Mouse (Mus musculus): ENCODE results near the gene Arl10.

Gene Arl10

GRCm38 (mm10) chr13:54574854-54575481 is at the start of gene Arl10:
Arl10 (plus strand) TSS chr13:54575015.
- peak; percentile 82 for DNase-seq (ENCODE audit: low read depth, low spot score)

DNA sequence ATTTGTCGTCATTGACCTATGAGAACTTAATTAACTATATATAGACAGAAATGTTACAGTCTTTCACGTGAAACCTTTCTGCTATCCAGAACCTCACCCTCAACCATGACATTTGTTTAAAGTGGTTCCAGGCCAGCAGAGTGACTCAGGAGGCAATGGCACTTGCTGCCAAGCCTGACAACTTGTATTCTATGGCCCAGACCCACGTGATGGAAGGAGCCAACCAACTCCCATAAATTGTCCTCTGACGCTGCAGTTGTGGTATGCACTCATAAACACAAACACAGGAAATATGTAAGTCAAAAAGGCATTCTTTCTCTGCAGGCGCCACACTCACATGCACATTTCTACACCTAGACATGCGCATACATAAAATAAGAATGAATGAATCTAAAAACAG is 47.7 kb upstream of the Arl10 start:
- DNase-seq (ENCODE audit: low read depth, low spot score): no peak

- DNase-seq (ENCODE audit: low read depth, low spot score): no peak
Observed at GRCm38 (mm10) chr13:54532134-54532533, 42.7 kb upstream of the Arl10 start.

DNA sequence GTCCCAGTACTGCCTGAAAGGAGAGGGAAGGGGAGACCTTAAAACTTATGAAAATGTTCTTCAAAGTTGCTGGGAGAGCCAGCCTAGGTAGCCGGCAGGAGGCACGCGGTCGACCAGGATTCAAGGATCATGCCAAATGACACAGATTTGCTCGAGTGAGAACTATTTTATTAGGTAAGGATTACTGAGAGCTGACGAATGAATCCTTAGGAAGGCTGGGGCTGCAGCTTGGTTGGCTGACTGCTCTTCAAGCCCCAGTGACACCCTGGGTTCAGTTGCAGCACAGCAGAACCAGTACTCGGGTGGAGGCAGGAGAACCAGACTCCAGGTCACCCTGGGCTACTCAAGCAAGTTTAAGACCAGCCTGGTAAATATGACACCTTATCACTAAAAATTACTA is 26.8 kb upstream of the Arl10 start:
- DNase-seq (ENCODE audit: low read depth, low spot score): no peak

DNA sequence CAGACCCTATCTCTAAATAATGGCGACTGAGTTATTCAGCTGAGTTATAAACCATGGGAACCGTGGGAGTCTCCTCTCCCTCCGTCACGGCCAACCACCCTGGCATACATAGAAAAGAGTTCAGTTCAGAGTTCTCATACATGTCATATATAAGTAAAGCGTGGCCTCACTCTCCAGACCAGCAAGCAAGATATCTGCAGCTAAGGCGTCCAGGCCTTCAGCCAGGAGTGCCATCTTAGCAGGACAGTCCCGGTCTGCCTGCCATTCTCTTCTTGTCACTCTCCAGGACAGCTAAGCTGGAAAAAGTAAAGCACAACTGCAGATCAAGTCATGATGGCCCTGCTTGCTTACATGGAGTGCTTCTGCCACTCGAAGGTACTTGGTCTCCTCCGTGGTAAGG is 18.6 kb upstream of the Arl10 start:
- DNase-seq (ENCODE audit: low read depth, low spot score): no peak

- peak; percentile 98 for DNase-seq (ENCODE audit: low read depth, low spot score)
Observed at GRCm38 (mm10) chr13:54556796-54557195, 18.0 kb upstream of the Arl10 start.

- peak; percentile 59 for DNase-seq (ENCODE audit: low read depth, low spot score)
Observed at GRCm38 (mm10) chr13:54557652-54558051, 17.2 kb upstream of the Arl10 start.

- DNase-seq (ENCODE audit: low read depth, low spot score): peak; percentile 53
Observed at GRCm38 (mm10) chr13:54559656-54560055, 15.2 kb upstream of the Arl10 start.

DNA sequence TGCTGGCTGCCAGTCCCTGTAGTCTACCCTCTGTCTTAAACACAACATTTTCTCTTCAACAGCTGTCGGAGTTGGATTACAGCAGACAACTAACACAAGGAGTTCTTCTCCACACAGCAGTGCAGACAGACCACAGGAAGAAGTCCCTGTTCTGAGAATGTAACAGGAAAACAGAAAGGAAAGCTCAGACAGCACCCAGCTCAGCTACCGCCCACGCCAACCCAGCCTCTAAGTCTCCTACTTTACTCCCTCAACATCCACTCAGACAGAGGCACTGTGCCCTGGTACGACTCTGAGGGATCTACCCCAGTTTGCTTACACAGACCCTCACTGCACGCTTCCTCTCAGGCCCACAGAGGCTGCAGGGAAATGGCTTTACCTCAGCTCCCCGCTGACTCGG is 14.2 kb upstream of the Arl10 start:
- peak; percentile 69 for DNase-seq (ENCODE audit: low read depth, low spot score)

DNA sequence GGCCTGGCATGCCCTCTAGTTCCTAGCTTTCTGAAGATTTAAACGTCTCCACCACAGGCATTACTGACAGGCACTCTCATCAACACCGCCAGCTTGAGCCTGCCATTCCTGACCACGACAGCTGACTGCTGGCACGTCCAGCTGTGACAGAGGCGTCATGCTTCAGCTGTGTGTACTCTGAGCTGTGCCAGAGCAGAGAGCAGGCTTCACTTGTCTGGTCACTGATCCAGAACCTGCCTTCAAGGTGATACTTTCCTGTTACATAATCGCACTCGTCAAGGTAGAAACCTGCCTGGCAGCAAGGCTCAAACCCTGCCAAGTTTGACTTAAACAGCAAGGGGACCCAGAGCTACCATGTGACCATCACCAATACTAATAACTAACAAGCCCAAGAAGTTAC is 12.3 kb upstream of the Arl10 start:
- peak; percentile 27 for DNase-seq (ENCODE audit: low read depth, low spot score)

- DNase-seq (ENCODE audit: low read depth, low spot score): peak; percentile 29
Observed at GRCm38 (mm10) chr13:54564232-54565200, 10.3 kb upstream of the Arl10 start.

DNA sequence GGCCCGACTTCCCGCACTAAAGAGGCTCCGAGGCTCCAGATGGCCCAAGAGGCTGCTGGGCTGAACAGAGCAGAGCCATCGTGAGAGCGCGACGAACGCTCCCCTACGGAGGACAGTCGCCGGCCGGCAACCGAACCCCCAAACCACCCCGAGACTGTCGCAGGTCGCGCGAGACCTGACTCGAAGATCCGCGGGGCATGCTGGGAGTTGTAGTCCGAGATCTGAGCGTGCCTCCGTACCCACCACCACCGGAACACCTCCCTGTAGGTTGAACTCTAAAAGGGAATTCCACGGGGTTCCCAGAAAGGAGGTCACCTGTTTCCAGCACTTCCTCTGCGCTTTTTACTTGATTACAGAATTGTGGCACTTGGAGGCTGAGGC is 9.6 kb upstream of the Arl10 start, which contains the start of gene 4833439L19Rik:
4833439L19Rik (minus strand) TSS at position 235 of the 381 bp plus-strand sequence.
- DNase-seq (ENCODE audit: low read depth, low spot score): peak; percentile 99

- peak; percentile 71 for DNase-seq (ENCODE audit: low read depth, low spot score)
Observed at GRCm38 (mm10) chr13:54565594-54566345, 9.0 kb upstream of the Arl10 start.

DNA sequence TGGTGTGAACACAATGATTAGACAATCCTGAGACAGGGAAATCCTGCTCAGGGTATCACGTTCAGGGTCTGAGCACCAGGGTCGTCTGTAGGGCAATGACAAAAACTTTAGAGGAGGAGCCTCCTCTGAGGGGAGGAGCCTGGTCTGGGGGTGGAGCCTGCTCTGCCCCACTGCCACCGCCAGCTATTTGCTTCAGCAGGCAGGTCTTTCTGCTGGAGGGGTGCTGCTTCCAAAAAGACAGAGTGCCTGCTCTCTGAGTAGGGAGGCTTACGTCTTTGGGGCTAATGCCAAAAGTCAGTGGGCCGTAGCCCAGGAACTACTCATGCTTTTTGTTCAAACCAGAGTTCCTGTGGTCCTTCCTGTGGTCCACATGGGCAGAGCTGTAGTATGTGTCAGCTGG is 6.4 kb upstream of the Arl10 start:
- no peak for DNase-seq (ENCODE audit: low read depth, low spot score)

DNA sequence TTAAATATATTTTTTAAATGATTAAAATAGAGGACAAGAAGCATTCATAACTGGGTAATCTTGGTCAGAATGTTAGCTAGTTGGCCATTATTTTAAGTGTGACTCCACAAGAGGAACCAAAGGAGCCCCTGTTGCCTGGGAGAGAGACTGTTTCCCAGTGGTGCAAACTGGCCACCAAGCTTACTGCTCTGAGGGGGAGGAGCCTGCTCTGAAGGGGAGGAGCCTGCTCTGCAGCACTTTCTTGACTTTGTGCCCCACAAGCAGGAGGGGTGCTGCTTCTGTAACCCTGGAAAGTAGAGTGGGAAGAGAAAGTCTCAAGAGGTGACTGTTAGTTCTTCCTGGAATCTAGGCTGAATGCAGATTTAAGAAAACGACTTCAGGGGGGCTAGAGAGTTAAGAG is 5.5 kb upstream of the Arl10 start:
- no peak for DNase-seq (ENCODE audit: low read depth, low spot score)

DNA sequence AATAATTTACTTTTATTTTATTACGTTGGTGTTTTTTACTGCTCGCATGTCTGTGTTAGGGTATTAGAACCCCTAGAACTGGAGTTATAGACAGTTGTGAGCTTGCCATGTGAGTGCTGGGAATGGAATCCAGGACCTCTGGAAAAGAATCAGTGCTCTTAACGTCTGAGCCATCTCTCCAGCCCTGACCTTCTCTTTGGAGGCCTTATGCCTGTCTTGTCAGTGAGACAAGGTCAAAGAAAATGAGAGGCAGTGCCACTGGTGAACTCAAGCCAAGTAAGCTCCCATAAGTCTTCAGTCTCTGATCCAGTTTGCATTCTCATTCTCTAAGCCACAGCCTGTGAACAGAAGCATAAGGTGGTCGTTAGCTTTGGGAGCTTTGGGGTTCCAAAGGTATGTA is 4.1 kb upstream of the Arl10 start:
- no peak for DNase-seq (ENCODE audit: low read depth, low spot score)

GRCm38 (mm10) chr13:54571637-54572036 is 3.2 kb upstream of the Arl10 start:
- peak; percentile 46 for DNase-seq (ENCODE audit: low read depth, low spot score)

GRCm38 (mm10) chr13:54572621-54573020 is 2.2 kb upstream of the Arl10 start:
- no peak for DNase-seq (ENCODE audit: low read depth, low spot score)

GRCm38 (mm10) chr13:54575489-54575888 is 674 bp downstream of the Arl10 start:
- no peak for DNase-seq (ENCODE audit: low read depth, low spot score)

GRCm38 (mm10) chr13:54577652-54578507 is 3.1 kb downstream of the Arl10 start:
- DNase-seq (ENCODE audit: low read depth, low spot score): no peak

- DNase-seq (ENCODE audit: low read depth, low spot score): no peak
Observed at GRCm38 (mm10) chr13:54581385-54581784, 6.6 kb downstream of the Arl10 start.
